Mouse (Mus musculus) gastrocnemius, postnatal 4 days (tissue): Measurements from ENCODE around the gene Nop2. TPM values are rescaled to one million over a fixed set of nuclear protein-coding genes. Genes with fewer than 3 reads are reported as not detected.
"Not testable (repeated sequence)": the region's sequence is repeated elsewhere in the genome, so short reads cannot be mapped to it uniquely, and the experiment has no call there.

Source experiments
- DNase-seq, 2 experiments: peaks; one replicate each; pipeline ENCODE4 v3.0.0; 2021 to 2022; ENCODE audit warnings: low spot score in 2 of 2, mixed read lengths in 2 of 2
- total RNA-seq, 2 experiments: library from RNA; stranded (reverse); gene quantifications; 2 replicates each; pipeline ENCODE4 v1.2.3; 2021

Nop2 gene
- total RNA-seq, 2 experiments from 2014 or later, result 26.7 to 28.5 TPM

DNA sequence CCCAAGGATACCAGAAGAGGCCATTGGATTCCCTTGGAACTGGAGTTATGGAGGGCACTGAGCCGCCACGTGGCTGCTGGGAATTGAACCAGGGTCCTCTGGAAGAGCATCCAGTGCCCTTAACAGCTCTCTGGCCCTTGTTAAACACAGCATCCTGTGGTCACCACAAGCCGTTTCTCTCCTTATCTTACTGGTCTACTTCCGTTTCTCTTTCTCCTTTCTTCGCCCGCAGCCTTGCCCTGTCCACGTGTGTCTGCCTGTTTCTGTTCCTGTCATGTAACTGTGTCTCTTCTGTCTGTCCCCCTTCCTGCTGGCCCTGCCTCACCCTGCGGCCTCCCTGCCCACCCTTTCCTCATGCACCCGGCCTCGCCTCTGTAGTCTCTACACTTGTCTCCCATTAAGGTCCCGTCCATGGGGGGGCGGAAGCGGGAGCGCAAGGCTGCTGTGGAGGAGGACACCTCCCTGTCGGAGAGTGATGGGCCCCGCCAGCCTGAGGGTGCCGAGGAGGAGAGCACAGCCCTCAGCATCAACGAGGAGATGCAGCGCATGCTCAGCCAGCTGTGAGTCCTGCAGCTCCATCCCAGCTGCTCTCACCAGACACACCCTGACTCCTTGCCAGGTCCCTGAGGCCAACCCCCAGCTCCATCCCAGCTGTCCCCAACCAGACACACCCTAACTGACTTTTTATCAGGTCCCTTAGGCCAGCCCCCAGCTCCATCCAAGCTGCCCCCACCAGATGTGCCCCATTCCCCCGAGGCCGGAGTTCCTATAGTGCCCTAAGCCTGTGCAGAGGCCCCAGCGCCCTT, 20.7 kb downstream of the Nop2 start:
- peak; percentile 61 to 82 for DNase-seq

DNA sequence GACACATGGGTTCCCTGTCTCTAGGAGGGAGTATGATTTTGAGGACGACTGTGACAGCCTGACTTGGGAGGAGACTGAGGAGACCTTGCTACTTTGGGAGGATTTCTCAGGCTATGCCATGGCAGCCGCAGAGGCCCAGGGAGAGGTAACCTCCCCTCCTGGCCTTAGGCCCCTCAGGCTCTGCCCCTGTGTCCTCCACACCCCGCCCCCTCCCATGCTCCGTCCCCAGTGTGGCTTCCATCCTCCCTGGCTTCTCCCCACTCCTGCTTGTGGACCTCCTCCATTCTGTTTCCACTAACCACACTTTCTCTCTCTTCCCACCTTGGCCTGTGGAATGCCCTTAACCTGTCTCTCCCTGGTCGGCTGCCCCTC, 21.3 kb downstream of the Nop2 start:
- no peak for DNase-seq

- no peak for DNase-seq
These were observed 22.0 kb downstream of the Nop2 start for GRCm38 (mm10) chr6:125153682-125154081.

GRCm38 (mm10) chr6:125154550-125154949, 22.8 kb downstream of the Nop2 start:
- DNase-seq, result no peak

DNA sequence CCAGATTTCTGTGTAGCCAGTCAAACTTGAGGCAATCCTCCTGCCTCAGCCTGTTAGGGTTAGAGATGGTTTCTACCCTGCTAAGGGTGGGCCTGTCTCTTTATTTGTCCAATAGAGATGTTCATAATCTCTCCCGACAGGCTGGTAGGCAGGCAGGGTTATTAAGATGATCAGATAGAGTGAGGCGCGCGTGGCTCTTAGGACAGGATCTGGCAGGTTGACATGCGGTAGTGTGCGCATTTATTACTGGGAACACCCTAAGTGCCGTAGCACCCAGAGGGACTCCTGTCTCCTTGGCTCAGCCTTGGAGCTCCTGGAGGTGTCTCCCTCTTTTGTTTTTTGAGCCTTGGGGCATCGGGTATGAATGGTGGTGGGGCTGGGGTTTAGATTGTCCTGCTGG, 23.6 kb downstream of the Nop2 start:
- no peak for DNase-seq

DNA sequence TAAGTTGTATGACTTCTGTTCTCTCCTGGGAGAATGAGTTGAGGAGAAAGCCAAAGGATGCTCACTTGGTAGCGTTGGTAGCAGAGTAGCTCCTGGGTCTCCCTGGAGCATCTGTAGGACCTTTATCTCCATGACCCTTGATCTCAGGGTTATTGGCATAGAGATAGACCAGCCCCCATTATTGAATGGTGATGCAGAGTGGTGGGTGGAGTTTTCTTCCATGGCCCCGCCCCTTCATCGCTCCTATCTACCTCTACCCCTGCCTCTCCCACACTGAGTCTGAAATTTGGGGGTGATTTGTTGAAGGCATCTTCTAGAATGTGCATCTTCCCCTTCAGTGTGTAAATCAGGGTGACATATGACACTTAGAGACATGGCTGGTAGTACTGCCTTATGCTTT, 24.8 kb downstream of the Nop2 start:
- DNase-seq, result no peak

DNA sequence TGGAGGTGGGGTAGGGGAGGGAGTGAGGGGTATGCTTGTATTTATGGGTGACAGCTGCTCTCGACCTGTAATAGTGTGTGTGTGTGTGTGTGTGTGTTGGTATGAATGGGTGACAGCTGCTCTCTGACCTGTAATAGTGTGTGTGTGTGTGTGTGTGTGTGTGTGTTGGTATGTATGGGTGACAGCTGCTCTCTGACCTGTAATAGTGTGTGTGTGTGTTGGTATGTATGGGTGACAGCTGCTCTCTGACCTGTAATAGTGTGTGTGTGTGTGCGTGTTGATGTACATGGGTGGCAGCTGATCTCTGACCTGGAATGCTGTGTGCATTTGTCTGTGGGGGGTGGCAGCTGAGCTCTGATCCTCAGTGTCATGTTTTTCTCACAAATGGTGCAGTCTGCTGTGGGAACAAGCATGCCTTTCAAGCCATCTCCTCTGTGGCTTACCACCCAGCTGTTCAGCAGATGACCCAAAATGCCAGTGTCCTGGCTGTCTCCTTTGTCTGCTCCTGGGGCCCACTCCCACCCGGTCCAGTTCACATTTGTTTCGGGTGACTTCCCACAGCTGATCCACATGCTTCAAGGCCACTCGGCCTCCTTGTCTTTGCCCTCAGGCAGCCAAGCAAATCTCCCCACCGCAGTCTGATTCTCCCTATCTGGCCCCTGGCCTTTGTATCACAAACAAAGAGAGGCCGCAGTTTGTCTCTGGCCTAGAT, 25.4 kb downstream of the Nop2 start:
- peak in 1 of 2 experiments; percentile 38 for DNase-seq

DNA sequence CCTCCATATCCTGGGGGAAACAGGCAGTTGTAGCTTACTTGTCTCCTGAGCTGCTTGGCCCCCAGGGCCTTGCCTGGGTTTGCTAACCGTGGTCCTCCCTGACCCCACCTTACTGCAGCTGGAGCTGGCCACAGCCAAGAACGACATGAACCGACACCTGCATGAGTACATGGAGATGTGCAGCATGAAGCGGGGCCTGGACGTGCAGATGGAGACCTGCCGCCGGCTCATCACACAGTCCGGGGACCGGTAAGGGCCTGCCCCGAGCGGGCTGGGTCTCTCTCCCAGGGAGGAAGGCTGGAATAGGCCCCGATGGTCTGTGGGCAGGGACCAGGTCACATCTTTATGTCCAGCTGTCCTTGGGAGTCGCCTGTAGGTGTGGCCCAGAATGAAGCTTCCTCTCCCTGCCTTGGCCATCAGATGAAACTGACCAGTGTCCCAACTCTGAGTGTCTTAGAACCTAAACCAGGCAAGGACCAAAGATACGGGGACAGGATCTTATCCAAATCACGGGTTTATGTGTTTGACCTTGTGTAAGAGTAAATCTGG, 27.3 kb downstream of the Nop2 start:
- no peak for DNase-seq

DNA sequence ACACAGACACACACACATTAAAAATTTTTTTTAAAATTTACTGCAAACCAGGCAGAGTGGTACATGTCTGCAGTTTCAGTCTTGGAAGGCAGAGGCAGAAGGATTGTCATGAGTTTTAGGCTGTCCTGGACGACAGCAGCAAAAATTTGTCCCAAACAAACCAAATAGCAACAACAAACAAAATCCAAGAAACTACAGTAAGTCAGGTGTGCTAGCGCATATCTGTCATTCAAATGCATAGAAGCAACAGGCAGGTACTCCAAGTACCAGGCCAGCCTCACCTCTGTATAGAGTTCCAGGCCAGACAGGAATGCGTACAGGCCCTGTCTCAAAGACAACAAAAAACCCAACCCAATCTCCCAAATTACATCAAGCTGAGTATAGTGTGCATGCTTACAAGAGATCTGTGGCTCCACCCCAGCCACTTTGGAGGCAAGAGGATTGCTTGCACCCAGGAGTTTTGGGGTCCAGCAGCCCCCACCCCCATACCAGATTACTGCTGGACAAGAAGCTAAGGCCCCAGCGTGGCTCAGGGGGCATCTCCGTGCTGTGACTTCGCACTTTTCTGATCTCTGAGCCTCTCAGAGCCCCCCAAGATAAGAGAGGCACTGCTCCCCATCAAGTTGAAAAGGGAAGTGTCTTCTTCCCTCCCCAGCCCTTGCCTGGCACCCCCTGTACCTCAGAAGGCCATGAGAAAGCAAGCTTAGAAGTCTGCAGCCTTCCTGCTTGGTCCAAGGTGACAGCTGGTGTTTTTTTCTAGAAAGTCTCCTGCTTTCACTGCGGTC, 28.3 kb downstream of the Nop2 start:
- DNase-seq, result no peak

DNA sequence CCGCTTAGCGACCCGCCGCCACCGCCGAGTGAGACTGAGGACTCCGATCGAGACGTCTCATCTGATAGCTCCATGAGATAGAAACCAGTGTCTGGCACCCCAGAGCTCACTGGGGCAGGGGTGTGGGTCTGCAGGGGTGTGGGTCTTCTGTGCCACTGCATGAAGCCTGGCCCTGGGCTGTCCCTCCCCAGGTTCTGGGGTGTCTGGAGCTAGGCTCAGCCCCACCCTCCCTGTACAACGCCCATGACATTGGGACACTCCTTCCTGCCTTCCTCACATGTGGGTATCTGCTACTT, 28.8 kb downstream of the Nop2 start:
- no peak for DNase-seq

GRCm38 (mm10) chr6:125160854-125161760, 29.4 kb downstream of the Nop2 start:
- peak in 1 of 2 experiments; percentile 66 for DNase-seq

GRCm38 (mm10) chr6:125161971-125162370, 30.3 kb downstream of the Nop2 start:
- DNase-seq, result peak in 1 of 2 experiments; percentile 74

- DNase-seq, result not testable (repeated sequence)
These were observed 31.1 kb downstream of the Nop2 start for GRCm38 (mm10) chr6:125162615-125163305.

DNA sequence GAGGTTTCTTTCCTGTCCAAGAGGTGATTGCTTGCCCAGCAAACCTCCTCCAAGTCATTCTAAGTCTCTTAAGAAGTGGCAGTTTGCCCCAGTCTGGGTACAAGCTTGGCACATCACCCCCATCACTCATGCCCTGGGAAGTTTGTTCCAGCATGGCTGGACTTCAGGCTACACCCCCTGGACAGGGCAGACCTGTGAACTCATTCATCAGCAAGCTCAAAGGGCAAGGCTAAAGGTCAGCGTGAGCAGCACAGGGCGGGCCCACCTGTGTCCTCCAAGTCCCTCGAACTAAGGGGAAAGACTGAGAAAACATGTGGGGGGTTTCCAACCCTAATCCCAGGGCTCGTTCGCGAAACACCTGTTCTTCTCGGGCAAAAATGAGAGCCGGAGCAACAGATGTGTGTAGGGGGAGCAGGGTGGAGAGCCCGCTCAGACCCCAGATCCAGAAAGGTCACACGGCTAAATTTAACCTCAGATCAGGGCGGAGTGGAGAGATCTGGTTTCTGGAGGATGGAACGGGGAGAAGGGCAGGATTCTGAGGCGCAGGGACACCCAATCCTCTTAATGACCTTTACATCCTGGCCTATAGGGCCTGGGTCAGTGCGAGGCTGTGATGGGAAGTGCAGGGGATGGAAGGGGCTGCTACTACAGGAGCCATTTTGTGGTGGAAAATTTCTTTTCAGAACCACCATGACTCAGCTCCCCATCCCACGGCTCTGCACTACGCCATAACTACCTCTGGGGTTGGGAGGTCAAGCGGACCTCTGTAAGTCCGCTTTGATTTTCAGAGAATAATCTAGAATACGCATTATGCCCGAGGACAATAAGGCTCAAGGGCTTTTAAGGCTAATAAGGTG, 32.3 kb downstream of the Nop2 start:
- DNase-seq, result no peak

DNA sequence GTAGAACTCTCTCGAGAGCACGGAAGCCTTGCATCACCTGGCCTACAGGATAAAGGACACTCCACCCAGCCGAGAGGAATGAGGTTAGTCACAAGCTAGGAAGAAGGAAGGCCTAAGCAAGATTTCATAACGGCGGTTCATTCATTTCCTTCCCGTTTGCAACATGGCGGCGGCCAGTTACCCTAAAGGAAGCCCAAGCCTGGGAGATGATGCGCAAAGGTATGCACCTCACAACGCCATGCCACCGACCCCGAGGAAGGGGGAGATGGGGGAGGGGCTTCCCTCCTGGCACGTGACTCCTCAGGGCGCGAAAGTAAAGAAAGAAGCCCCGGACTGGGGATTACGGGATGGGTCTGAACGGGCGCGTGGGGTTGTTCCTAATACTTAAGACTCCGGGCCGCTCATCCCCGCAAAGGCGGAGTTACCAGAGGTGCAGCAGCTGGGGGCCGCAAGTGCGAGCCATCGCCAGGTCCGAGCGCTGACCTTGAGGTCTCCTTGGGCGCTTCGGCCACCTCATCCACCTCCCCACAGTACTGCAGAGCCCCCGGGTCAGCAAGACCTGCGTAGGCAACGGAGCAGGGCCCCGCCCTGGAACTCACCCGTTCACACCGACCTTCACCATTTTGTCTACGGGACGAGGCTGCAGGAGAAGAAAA, 33.1 kb downstream of the Nop2 start:
- DNase-seq, result peak in 1 of 2 experiments; percentile 66

DNA sequence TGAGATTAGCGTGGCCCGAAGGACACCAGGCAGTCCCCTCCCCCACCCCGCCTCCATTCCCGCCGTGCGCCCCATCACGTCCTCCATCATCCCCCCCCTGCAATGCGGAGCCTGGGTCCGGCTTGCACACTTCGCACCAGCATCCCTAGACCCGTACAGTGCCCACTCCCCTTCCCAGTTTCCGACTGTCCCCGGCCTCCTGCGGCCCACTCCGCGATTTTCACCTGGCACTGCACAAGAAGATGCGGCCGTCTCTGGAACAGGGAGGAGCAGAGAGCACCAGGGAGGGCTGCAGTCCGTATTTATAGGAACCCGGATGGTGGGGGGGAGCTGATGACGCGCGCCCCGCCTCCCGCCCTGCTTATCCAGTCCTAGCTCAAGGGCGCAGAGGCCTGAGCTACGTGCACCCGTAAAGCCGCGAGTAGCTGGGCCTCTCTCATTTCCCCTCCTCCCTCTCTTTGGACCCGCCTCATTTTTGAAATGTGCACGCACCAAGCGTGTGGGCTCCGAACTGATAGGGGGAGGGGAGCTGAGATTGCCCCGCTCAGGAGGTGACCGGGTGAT, 33.7 kb downstream of the Nop2 start:
- DNase-seq, result peak; percentile 93 to 95

DNA sequence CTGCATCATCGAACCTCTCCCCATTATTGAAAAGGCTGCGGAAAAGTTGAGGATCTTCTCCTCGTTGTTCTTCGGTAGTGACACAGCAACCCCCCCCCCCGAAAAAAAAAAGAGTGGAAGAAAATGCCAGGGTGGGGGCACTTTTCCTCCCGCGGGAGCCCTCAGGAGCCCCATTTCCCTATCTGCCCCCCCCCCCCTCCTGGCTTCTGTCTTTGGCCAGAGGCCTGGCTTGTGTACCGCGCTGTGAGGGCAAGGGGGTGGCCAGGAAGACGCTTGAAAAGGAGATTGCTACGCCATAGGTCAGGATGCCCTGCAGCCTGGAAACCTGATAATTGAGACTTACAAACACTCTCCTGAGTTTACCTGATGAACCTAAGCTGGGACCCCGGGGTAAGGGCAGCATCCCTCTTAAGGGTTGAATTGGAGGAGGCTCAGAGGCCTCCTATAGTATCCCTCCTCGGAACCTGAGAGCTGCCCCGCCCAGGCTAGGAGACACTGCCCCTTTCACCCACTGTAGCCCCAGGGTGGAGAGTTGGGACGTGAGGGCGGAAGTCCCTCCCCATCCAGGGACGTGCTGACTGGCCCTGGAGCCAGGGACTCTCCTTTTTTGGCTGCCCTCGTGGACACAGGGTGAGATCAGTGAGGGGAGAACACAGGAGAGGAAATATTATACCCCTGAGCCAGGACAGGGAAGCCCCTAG, 34.5 kb downstream of the Nop2 start, which contains the start of gene Gapdh:
Gapdh (minus strand) TSS at position 417 of the 701 bp plus-strand sequence.
- peak; percentile 57 to 84 for DNase-seq
